Mouse (Mus musculus): ENCODE results near the gene Pcnx2.
A peak's percentile ranks its signal among the peaks of the same experiment; 100 is the strongest.

Pcnx2 gene

GRCm38 (mm10) chr8:125776314-125776713 is 121.8 kb downstream of the Pcnx2 start:
- DNase-seq (ENCODE audit: low read depth, low spot score): no peak
- Histone ChIP-seq H3K27me3 (ENCODE audit: control insufficient read depth, insufficient read depth, low read length, poor library complexity, severe bottlenecking) (no peaks in the 10 kb centered on the region), H3K36me3 (ENCODE audit: control insufficient read depth, insufficient read depth, low read length, poor library complexity, severe bottlenecking) (no peaks in the 10 kb centered on the region)

DNA sequence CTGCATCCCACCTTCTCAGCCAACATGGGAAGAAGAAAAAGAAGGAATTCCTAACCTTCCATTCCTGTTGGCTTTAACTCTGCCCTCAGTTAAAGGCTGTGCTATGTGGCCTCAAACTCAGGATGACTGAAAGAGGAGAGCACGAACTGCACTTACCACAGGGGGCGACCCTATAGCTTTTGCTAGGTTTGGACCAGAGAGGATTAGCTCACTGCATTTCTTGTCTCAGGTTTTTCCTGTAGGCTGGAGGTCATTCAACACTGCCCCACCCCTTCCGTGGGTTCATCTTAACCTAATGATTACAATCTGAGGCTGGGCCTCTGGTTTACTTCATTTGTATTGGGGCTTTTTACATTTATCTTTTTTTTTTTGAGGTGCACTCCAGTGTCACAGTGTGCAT is 123.1 kb downstream of the Pcnx2 start:
- no peaks in the 10 kb centered on the region for H3K27me3 ChIP-seq (ENCODE audit: control insufficient read depth, insufficient read depth, low read length, poor library complexity, severe bottlenecking)
- H3K36me3 ChIP-seq (ENCODE audit: control insufficient read depth, insufficient read depth, low read length, poor library complexity, severe bottlenecking): no peaks in the 10 kb centered on the region
- DNase-seq (ENCODE audit: low read depth, low spot score): no peak

DNA sequence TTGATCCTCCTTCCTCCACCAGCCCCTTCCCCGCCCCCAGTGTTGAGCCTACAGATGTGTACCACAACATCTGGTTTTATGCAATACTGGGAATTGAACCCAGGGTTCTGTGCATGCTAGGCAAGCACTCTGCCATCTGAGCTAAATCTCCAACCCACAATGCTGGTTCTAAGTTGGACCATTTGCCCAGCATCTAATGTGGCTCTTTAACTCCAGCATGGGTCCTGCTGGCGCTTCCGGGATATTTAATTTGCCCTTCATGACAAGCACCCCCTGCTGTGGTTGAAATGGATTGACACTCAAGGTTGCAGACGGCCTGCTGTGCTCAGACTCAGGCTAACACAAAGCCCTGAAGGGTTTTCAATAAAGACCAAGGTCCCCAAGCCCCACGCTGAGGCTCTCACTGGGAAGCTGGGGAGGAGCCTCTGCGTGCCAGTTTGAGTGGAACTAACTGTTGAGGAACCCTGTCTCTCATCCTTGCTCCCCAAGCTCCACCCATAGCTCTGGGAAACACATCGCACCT is 124.8 kb downstream of the Pcnx2 start:
- H3K27me3 ChIP-seq (ENCODE audit: control insufficient read depth, insufficient read depth, low read length, poor library complexity, severe bottlenecking): no peaks in the 10 kb centered on the region
- H3K36me3 ChIP-seq (ENCODE audit: control insufficient read depth, insufficient read depth, low read length, poor library complexity, severe bottlenecking): no peaks in the 10 kb centered on the region
- no peak for DNase-seq (ENCODE audit: low read depth, low spot score)

DNA sequence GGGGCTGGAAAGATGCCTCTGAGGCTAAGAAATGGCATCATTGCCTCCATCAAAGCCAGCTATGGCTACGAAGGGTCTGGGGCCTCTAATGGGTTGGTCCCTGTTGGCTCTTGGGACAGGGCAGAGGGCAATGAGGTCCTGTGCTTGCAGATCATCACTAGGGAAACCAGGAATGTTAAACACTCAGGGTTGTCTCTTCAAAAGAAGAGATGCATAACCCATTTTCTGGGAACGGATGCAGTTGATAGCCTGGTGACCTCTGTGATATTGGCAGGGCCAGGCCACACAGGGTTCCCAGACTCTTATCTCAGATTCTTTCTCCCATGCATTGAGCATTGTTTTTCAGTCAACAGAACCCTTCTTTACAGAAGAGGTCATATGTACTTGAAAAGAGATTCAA is 125.8 kb downstream of the Pcnx2 start:
- H3K27me3 ChIP-seq (ENCODE audit: control insufficient read depth, insufficient read depth, low read length, poor library complexity, severe bottlenecking): no peaks in the 10 kb centered on the region
- DNase-seq (ENCODE audit: low read depth, low spot score): no peak
- H3K36me3 ChIP-seq (ENCODE audit: control insufficient read depth, insufficient read depth, low read length, poor library complexity, severe bottlenecking): no peaks in the 10 kb centered on the region

- H3K36me3 ChIP-seq (ENCODE audit: control insufficient read depth, insufficient read depth, low read length, poor library complexity, severe bottlenecking): no peaks in the 10 kb centered on the region
- DNase-seq (ENCODE audit: low read depth, low spot score): no peak
- no peaks in the 10 kb centered on the region for H3K27me3 ChIP-seq (ENCODE audit: control insufficient read depth, insufficient read depth, low read length, poor library complexity, severe bottlenecking)
Measured at GRCm38 (mm10) chr8:125768079-125768478, 130.0 kb downstream of the Pcnx2 start.

DNA sequence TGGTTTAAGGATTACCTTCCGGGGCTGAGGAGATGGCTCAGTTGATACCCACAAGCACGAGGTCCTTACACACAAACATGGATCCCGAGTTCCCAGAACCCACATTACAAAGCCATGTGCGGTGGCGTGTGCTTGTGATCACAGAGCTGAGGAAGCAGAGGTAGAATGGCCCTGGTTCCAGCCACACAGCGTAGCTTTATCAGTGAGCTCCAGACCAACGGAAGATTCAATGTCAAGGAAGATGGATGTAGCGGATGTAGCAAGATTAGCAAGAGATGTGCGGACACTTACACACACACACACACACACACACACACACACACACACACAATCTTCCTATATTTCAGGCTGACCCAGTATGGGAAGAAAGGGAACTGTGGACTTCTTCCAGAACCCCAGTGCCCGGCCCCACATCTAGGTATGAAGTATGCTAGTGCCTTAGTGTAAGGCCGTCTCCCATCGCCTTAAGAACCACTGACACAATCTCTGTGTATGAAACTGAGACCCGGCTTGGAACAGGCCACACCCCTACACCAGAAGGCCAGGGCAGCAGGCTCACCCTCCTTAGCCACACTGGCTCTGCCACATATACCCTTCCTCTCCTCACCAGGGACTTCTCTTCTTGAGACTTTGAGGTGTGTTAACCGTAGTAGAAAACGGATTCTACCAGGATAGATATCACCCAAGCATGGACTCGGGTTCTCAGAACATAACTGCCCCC is 134.9 kb downstream of the Pcnx2 start:
- H3K27me3 ChIP-seq (ENCODE audit: control insufficient read depth, insufficient read depth, low read length, poor library complexity, severe bottlenecking): no peaks in the 10 kb centered on the region
- DNase-seq (ENCODE audit: low read depth, low spot score): no peak
- H3K36me3 ChIP-seq (ENCODE audit: control insufficient read depth, insufficient read depth, low read length, poor library complexity, severe bottlenecking): no peaks in the 10 kb centered on the region

GRCm38 (mm10) chr8:125759022-125759421 is 139.1 kb downstream of the Pcnx2 start:
- peak; percentile 47 for DNase-seq (ENCODE audit: low read depth, low spot score)
- Histone ChIP-seq H3K36me3 (ENCODE audit: control insufficient read depth, insufficient read depth, low read length, poor library complexity, severe bottlenecking) (no peaks in the 10 kb centered on the region), H3K27me3 (ENCODE audit: control insufficient read depth, insufficient read depth, low read length, poor library complexity, severe bottlenecking) (no peaks in the 10 kb centered on the region)

DNA sequence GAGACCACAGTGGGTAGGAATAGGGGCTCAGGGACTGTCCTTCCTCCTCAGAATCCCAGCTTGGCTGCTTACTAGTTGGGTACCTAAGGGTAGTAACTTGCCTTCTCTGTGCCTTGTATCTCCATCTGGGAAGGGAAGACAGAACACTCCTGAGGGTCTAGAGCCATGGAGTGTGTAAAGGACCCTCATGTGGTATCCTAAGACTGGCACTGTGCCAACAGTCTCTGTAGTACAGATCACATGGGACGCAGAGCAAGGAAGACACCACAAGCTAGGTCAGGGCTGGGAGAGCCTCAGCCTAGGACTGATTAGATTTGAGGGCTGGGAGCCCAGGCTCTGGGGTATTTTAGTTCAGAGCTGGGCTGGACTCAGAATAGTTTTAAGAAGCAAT is 141.0 kb downstream of the Pcnx2 start:
- no peaks in the 10 kb centered on the region for H3K27me3 ChIP-seq (ENCODE audit: control insufficient read depth, insufficient read depth, low read length, poor library complexity, severe bottlenecking)
- H3K36me3 ChIP-seq (ENCODE audit: control insufficient read depth, insufficient read depth, low read length, poor library complexity, severe bottlenecking): no peaks in the 10 kb centered on the region

GRCm38 (mm10) chr8:125756391-125757105 is 141.6 kb downstream of the Pcnx2 start:
- no peaks in the 10 kb centered on the region for H3K36me3 ChIP-seq (ENCODE audit: control insufficient read depth, insufficient read depth, low read length, poor library complexity, severe bottlenecking)
- H3K27me3 ChIP-seq (ENCODE audit: control insufficient read depth, insufficient read depth, low read length, poor library complexity, severe bottlenecking): no peaks in the 10 kb centered on the region
- no peak for DNase-seq (ENCODE audit: low read depth, low spot score)

More for the DNA sequence above, 141.0 kb downstream of the Pcnx2 start:
- no peak for DNase-seq (ENCODE audit: low read depth, low spot score)

DNA sequence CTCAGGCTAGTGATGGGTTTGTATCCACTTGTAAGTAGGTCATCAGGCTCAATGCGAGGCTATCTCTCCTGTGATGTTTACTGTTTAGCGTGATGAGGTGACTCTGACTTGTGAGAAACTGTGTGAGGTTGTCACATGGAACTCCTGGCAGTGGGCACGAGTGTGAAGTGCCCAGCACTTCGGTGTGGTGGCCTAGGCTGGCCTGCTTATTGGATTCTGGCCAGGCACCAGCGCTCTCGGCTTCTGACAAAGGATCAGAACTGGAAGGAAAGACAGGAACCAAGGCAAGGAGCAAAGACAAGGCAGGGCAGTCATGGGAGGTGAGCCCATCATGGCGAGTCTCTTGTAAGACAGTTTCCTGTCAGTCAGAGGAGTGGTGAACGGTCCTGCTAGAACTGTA is 142.2 kb downstream of the Pcnx2 start:
- Histone ChIP-seq H3K36me3 (ENCODE audit: control insufficient read depth, insufficient read depth, low read length, poor library complexity, severe bottlenecking) (no peaks in the 10 kb centered on the region), H3K27me3 (ENCODE audit: control insufficient read depth, insufficient read depth, low read length, poor library complexity, severe bottlenecking) (no peaks in the 10 kb centered on the region)
- DNase-seq (ENCODE audit: low read depth, low spot score): no peak

GRCm38 (mm10) chr8:125750846-125751245 is 147.3 kb downstream of the Pcnx2 start:
- no peaks in the 10 kb centered on the region for H3K36me3 ChIP-seq (ENCODE audit: control insufficient read depth, insufficient read depth, low read length, poor library complexity, severe bottlenecking)
- no peaks in the 10 kb centered on the region for H3K27me3 ChIP-seq (ENCODE audit: control insufficient read depth, insufficient read depth, low read length, poor library complexity, severe bottlenecking)
- DNase-seq (ENCODE audit: low read depth, low spot score): peak; percentile 24

DNA sequence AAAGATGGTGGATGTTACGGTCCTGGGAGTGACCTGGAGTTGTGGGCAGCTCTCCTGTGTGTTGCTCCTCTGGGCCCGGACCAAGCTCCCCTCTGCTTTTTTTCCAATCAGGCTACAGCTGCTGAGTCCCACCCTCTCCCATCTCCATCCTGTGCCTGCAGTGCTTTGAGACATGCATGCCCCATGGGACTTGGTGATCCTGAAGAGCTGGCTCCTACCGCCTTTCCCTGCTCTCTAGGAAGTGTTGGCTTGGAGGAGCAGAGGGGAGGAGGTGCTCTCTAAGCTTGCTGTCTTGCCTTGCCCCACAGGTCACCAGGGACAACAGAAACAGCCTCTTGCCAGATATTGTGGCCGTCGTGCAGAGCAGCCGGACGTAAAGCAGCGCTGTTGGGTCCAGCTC is 150.7 kb downstream of the Pcnx2 start:
- DNase-seq (ENCODE audit: low read depth, low spot score): no peak
- no peaks in the 10 kb centered on the region for H3K27me3 ChIP-seq (ENCODE audit: control insufficient read depth, insufficient read depth, low read length, poor library complexity, severe bottlenecking)
- no peaks in the 10 kb centered on the region; the same call in 1 of the 2 replicates for H3K36me3 ChIP-seq (ENCODE audit: control insufficient read depth, insufficient read depth, low read length, poor library complexity, severe bottlenecking)

- H3K36me3 ChIP-seq (ENCODE audit: control insufficient read depth, insufficient read depth, low read length, poor library complexity, severe bottlenecking): no peaks in the 10 kb centered on the region; the same call in 1 of the 2 replicates
- no peaks in the 10 kb centered on the region for H3K27me3 ChIP-seq (ENCODE audit: control insufficient read depth, insufficient read depth, low read length, poor library complexity, severe bottlenecking)
- peak; percentile 56 for DNase-seq (ENCODE audit: low read depth, low spot score)
Measured at GRCm38 (mm10) chr8:125744914-125745576, 153.1 kb downstream of the Pcnx2 start.

DNA sequence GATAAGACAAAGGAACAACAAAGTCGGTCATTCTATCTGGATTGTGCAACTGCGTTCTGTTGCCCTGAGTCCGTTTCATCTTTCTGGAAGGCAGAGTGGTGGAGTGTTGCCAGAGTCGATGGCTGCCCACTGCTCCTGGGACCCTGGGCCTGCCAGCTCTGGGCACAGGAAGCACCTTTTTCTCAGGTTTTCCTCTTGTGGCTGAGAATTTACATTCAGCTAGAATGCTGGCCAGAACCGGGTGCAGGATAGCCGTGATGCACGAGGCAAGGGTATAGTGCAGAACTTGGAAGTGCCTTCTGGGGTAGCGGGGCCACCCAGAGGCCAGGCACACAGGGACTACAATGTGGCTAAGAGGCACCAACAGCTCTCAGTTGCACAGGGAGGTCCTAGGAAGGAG is 155.7 kb downstream of the Pcnx2 start:
- no peaks in the 10 kb centered on the region for H3K27me3 ChIP-seq (ENCODE audit: control insufficient read depth, insufficient read depth, low read length, poor library complexity, severe bottlenecking)
- no peaks in the 10 kb centered on the region; the same call in 1 of the 2 replicates for H3K36me3 ChIP-seq (ENCODE audit: control insufficient read depth, insufficient read depth, low read length, poor library complexity, severe bottlenecking)
- no peak for DNase-seq (ENCODE audit: low read depth, low spot score)

GRCm38 (mm10) chr8:125741855-125742254 is 156.3 kb downstream of the Pcnx2 start:
- no peaks in the 10 kb centered on the region for H3K27me3 ChIP-seq (ENCODE audit: control insufficient read depth, insufficient read depth, low read length, poor library complexity, severe bottlenecking)
- DNase-seq (ENCODE audit: low read depth, low spot score): no peak

More at GRCm38 (mm10) chr8:125741855-125742254, 156.3 kb downstream of the Pcnx2 start:
- H3K36me3 ChIP-seq (ENCODE audit: control insufficient read depth, insufficient read depth, low read length, poor library complexity, severe bottlenecking): peaks cover 2% of the 10 kb centered on the region; the same call in 1 of the 2 replicates
